Mouse (Mus musculus): Measurements from ENCODE around the gene Cyp2f2.

GRCm38 (mm10) chr7:27124305-27124832 lies 4.7 kb downstream of the Cyp2f2 start:
- no peak for TF ChIP-seq CTCF (IDR thresholded peaks at IDR 0.05; ENCODE audit: low read depth)
- TF ChIP-seq EP300 (optimal IDR thresholded peaks at IDR 0.05) = no peak
